ENCODE assay signal across 23 mouse cellular contexts in genomic region chr5:103014309-103014708, GRCm38 (mm10).
A peak's percentile ranks its signal among the peaks of the same experiment; 100 is the strongest.
DNase-seq lines count a peak whose midpoint lies in the region; ATAC-seq and TF ChIP-seq lines count a peak whose summit lies in the region.
"Had no signal": no experiment of that assay in that cellular context is flagged by ENCODE, and none has a peak within 500 bp of the region (broad histone marks: within the 10 kb centered on the region; RNA-seq: fewer than 3 reads in every experiment).

No protein-coding gene starts in this region.

- H3K4me2 ChIP-seq in hindbrain, embryonic 13.5 days: no peak overlapping the region
- no peak overlapping the region for H3K4me2 ChIP-seq in hindbrain, embryonic 12.5 days (replicated peaks)
- no peak overlapping the region for H3K4me2 ChIP-seq in midbrain, embryonic 13.5 days (replicated peaks)
- H3K4me2 ChIP-seq in forebrain, postnatal 0 days (ENCODE audit: low read depth): no peak overlapping the region
- no peak overlapping the region for H3K4me2 ChIP-seq in midbrain, embryonic 16.5 days (ENCODE audit: low read length)
- H3K4me2 ChIP-seq: heart, embryonic 12.5 days; kidney, embryonic 15.5 days; liver, embryonic 13.5 days had no signal

- no peaks in the 10 kb centered on the region for H3K27me3 ChIP-seq in hindbrain, embryonic 13.5 days
- no peaks in the 10 kb centered on the region for H3K27me3 ChIP-seq in hindbrain, embryonic 12.5 days
- H3K27me3 ChIP-seq in midbrain, embryonic 13.5 days: no peaks in the 10 kb centered on the region
- no peaks in the 10 kb centered on the region for H3K27me3 ChIP-seq in midbrain, embryonic 10.5 days (ENCODE audit: low read depth, poor library complexity, severe bottlenecking)
- H3K27me3 ChIP-seq in forebrain, postnatal 0 days (ENCODE audit: insufficient read depth, low read length): no peaks in the 10 kb centered on the region
- no peaks in the 10 kb centered on the region for H3K27me3 ChIP-seq in midbrain, embryonic 16.5 days (ENCODE audit: control insufficient read depth, insufficient read depth, low read depth, low read length)
- H3K27me3 ChIP-seq: heart, embryonic 12.5 days; kidney, embryonic 15.5 days; liver, embryonic 13.5 days had no signal

- TF ChIP-seq CTCF in forebrain, postnatal 0 days (IDR thresholded peaks at IDR 0.05; ENCODE audit: low read depth): no peak

- no peaks in the 10 kb centered on the region for H3K9me3 ChIP-seq in hindbrain, embryonic 13.5 days
- H3K9me3 ChIP-seq in hindbrain, embryonic 12.5 days (replicated peaks): no peaks in the 10 kb centered on the region
- no peaks in the 10 kb centered on the region for H3K9me3 ChIP-seq in midbrain, embryonic 13.5 days
- H3K9me3 ChIP-seq in midbrain, embryonic 10.5 days (replicated peaks): no peaks in the 10 kb centered on the region
- H3K9me3 ChIP-seq in forebrain, postnatal 0 days (ENCODE audit: low read length): no peaks in the 10 kb centered on the region
- no peaks in the 10 kb centered on the region for H3K9me3 ChIP-seq in midbrain, embryonic 16.5 days (replicated peaks; ENCODE audit: control insufficient read depth, low read length, poor library complexity, severe bottlenecking)
- H3K9me3 ChIP-seq: heart, embryonic 12.5 days; kidney, embryonic 15.5 days had no signal

- no peak overlapping the region for H3K4me3 ChIP-seq in hindbrain, embryonic 13.5 days
- no peak overlapping the region for H3K4me3 ChIP-seq in hindbrain, embryonic 12.5 days
- no peak overlapping the region for H3K4me3 ChIP-seq in midbrain, embryonic 13.5 days (replicated peaks)
- no peak overlapping the region for H3K4me3 ChIP-seq in midbrain, embryonic 10.5 days
- H3K4me3 ChIP-seq in forebrain, postnatal 0 days (ENCODE audit: low read depth, low read length): no peak overlapping the region
- no peak overlapping the region for H3K4me3 ChIP-seq in midbrain, embryonic 16.5 days (ENCODE audit: low read depth, low read length)
- H3K4me3 ChIP-seq: heart, embryonic 12.5 days; kidney, embryonic 15.5 days; left cerebral cortex, adult 2 months; liver, embryonic 13.5 days; myocyte had no signal

- H3K36me3 ChIP-seq in hindbrain, embryonic 13.5 days: no peaks in the 10 kb centered on the region; the same call in 1 of the 2 replicates
- no peaks in the 10 kb centered on the region for H3K36me3 ChIP-seq in hindbrain, embryonic 12.5 days
- H3K36me3 ChIP-seq in midbrain, embryonic 13.5 days: no peaks in the 10 kb centered on the region; the same call in 1 of the 2 replicates
- no peaks in the 10 kb centered on the region for H3K36me3 ChIP-seq in midbrain, embryonic 10.5 days
- no peaks in the 10 kb centered on the region for H3K36me3 ChIP-seq in forebrain, postnatal 0 days (ENCODE audit: insufficient read depth)
- H3K36me3 ChIP-seq in midbrain, embryonic 16.5 days (ENCODE audit: control insufficient read depth, insufficient read depth, low read length): no peaks in the 10 kb centered on the region
- H3K36me3 ChIP-seq: heart, embryonic 12.5 days; kidney, embryonic 15.5 days; liver, embryonic 13.5 days had no signal

- no peak for ATAC-seq in hindbrain, embryonic 13.5 days (ENCODE audit: low FRiP score)
- no peak for ATAC-seq in hindbrain, embryonic 12.5 days (ENCODE audit: low FRiP score)
- peak; percentile 48; the same call in 1 of the 2 replicates for ATAC-seq in midbrain, embryonic 13.5 days
- peak; percentile 73 for ATAC-seq in forebrain, postnatal 0 days
- ATAC-seq in midbrain, embryonic 16.5 days: 0 out of 2 replicates have a peak, but pooled peaks have one; percentile 38

- no peak overlapping the region for H3K9ac ChIP-seq in hindbrain, embryonic 13.5 days
- H3K9ac ChIP-seq in hindbrain, embryonic 12.5 days: no peak overlapping the region
- H3K9ac ChIP-seq in midbrain, embryonic 13.5 days (replicated peaks): no peak overlapping the region
- no peak overlapping the region for H3K9ac ChIP-seq in forebrain, postnatal 0 days
- H3K9ac ChIP-seq in midbrain, embryonic 16.5 days (ENCODE audit: low read depth, low read length): no peak overlapping the region
- H3K9ac ChIP-seq: heart, embryonic 12.5 days; kidney, embryonic 15.5 days; liver, embryonic 13.5 days had no signal

- no peak for DNase-seq in midbrain, embryonic 10.5 days (ENCODE audit: low spot score)
- peak; percentile 54 for DNase-seq in forebrain, postnatal 0 days
- no peak for DNase-seq in retina, embryonic 14.5 days (ENCODE audit: low spot score)
- no peak for DNase-seq in c-Kit-positive CD71-positive TER-119-positive erythroid progenitor cells, embryonic 14.5 days (ENCODE audit: low spot score)
- DNase-seq: adrenal gland, adult 8-10 months; B cell, adult 2 months; cerebellum, adult 9-11 months; gastrocnemius, postnatal 25 days; heart, adult 18-20 months; heart, postnatal 10 days; kidney, adult 11 months; kidney, postnatal 36 days; liver, embryonic 13.5 days; lung, adult 2 months; spleen, adult 18-20 months had no signal

- peaks cover 4% of the 10 kb centered on the region; the same call in 1 of the 2 replicates for H3K4me1 ChIP-seq in hindbrain, embryonic 13.5 days (replicated peaks)
- 0 out of 2 replicates have a peak, but pooled peaks cover 3% of the 10 kb centered on the region for H3K4me1 ChIP-seq in hindbrain, embryonic 12.5 days
- H3K4me1 ChIP-seq in midbrain, embryonic 13.5 days (replicated peaks): peaks cover 19% of the 10 kb centered on the region
- H3K4me1 ChIP-seq in midbrain, embryonic 10.5 days: peaks cover 11% of the 10 kb centered on the region; the same call in 1 of the 2 replicates
- no peaks in the 10 kb centered on the region for H3K4me1 ChIP-seq in forebrain, postnatal 0 days (ENCODE audit: insufficient read depth)
- peaks cover 14% of the 10 kb centered on the region for H3K4me1 ChIP-seq in midbrain, embryonic 16.5 days (ENCODE audit: control insufficient read depth, insufficient read depth, low read length)
- H3K4me1 ChIP-seq: heart, embryonic 12.5 days; kidney, embryonic 15.5 days; liver, embryonic 13.5 days had no signal

- WGBS in hindbrain, embryonic 13.5 days: 79% methylated on average over 4 of the region's 4 CpGs
- WGBS in hindbrain, embryonic 12.5 days: 92% methylated on average over 4 of the region's 4 CpGs
- WGBS in midbrain, embryonic 13.5 days: 88% methylated on average over 4 of the region's 4 CpGs
- WGBS in midbrain, embryonic 10.5 days: 98% methylated on average over 4 of the region's 4 CpGs
- WGBS in forebrain, postnatal 0 days: 54% methylated on average over 4 of the region's 4 CpGs
- WGBS in midbrain, embryonic 16.5 days: 70% methylated on average over 4 of the region's 4 CpGs

- H3K27ac ChIP-seq in hindbrain, embryonic 13.5 days: peak overlapping the region; percentile 9; the same call in 1 of the 2 replicates
- no peak overlapping the region for H3K27ac ChIP-seq in hindbrain, embryonic 12.5 days
- H3K27ac ChIP-seq in midbrain, embryonic 13.5 days: peak overlapping the region; percentile 52
- H3K27ac ChIP-seq in midbrain, embryonic 10.5 days (replicated peaks): no peak overlapping the region
- H3K27ac ChIP-seq in forebrain, postnatal 0 days (ENCODE audit: low read depth, low read length): peak overlapping the region; percentile 4; the same call in 1 of the 2 replicates
- H3K27ac ChIP-seq in midbrain, embryonic 16.5 days (ENCODE audit: low read length): peak overlapping the region; percentile 53; the same call in 1 of the 2 replicates
- H3K27ac ChIP-seq: kidney, embryonic 15.5 days; left cerebral cortex, adult 2 months; liver, embryonic 13.5 days had no signal

Comparison
In these comparisons a context has a peak if more than half of its experiments do, and no peak if none do; other contexts are left out.
1. H3K27ac ChIP-seq: peak in hindbrain, embryonic 13.5 days (single experiment), midbrain, embryonic 13.5 days (single experiment), forebrain, postnatal 0 days (single experiment) and midbrain, embryonic 16.5 days (single experiment); none in hindbrain, embryonic 12.5 days (single experiment) and midbrain, embryonic 10.5 days (single experiment).
2. ATAC-seq: peak in midbrain, embryonic 13.5 days (single experiment), forebrain, postnatal 0 days (single experiment) and midbrain, embryonic 16.5 days (single experiment); none in hindbrain, embryonic 13.5 days (single experiment) and hindbrain, embryonic 12.5 days (single experiment).